Mouse (Mus musculus) bone marrow macrophage, adult 2 months (primary cell): Measurements from ENCODE around the gene Ttc24. TPM values are rescaled to one million over a fixed set of nuclear protein-coding genes. Genes with fewer than 3 reads are reported as not detected.
A peak's percentile ranks its signal among the peaks of the same experiment; 100 is the strongest.

Source experiments
- H3K27ac ChIP-seq: 2 replicates; pipeline ENCODE4 v1.5.1; 2012; ENCODE audit warnings: low read depth, low read length; ENCODE audit not compliant: insufficient read depth
- H3K4me1 ChIP-seq: 2 replicates; pipeline ENCODE4 v1.6.1; 2012; ENCODE audit warnings: low read length; ENCODE audit not compliant: control insufficient read depth, insufficient read depth
- H3K4me3 ChIP-seq: 2 replicates; pipeline ENCODE4 v1.5.1; 2012; ENCODE audit warnings: mild to moderate bottlenecking, low read length, moderate library complexity; ENCODE audit not compliant: insufficient read depth
- CTCF ChIP-seq: IDR thresholded peaks from 2 replicates; pipeline ENCODE4 v1.5.1; 2012; ENCODE audit warnings: low read depth, mild to moderate bottlenecking, low read length, moderate library complexity
- POLR2A ChIP-seq: IDR thresholded peaks from 2 replicates; pipeline ENCODE4 v1.6.1; 2012; ENCODE audit warnings: mild to moderate bottlenecking, low read depth, low read length, borderline replicate concordance
- polyA plus RNA-seq: library from polyadenylated mRNA; stranded (reverse); fragments of >200 nt; gene quantifications from 2 replicates; pipeline ENCODE4 v1.2.4, GENCODE M21; 2012; ENCODE audit not compliant: missing spikeins, insufficient read depth, insufficient read length

Ttc24 gene
- polyA plus RNA-seq, 1 experiment, result not detected

DNA sequence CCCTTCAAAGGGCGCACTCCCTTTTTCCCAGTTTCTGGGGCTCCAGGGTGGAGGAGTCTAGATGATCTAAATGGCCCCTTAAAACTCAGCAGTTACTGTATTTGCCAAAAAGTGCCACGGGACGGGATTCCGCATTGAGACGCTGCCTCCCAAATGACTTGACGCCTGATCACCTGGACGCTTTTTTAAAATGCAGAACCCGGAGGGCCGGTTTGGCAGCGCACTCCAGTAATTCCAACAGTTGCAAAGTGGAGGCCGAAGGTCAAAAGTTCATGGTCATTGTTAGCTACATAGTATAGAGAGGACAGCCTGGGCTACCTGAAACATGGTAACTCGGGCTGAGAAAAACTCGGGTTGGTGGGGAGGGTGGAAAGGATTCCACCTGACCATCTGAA lies 4.1 kb upstream of the Ttc24 start:
- no peak overlapping the region for H3K27ac ChIP-seq
- TF ChIP-seq POLR2A, result no peak
- TF ChIP-seq CTCF, result no peak
- peak overlapping the region; percentile 76 for H3K4me3 ChIP-seq
- H3K4me1 ChIP-seq, result peaks cover 12% of the 10 kb centered on the region

DNA sequence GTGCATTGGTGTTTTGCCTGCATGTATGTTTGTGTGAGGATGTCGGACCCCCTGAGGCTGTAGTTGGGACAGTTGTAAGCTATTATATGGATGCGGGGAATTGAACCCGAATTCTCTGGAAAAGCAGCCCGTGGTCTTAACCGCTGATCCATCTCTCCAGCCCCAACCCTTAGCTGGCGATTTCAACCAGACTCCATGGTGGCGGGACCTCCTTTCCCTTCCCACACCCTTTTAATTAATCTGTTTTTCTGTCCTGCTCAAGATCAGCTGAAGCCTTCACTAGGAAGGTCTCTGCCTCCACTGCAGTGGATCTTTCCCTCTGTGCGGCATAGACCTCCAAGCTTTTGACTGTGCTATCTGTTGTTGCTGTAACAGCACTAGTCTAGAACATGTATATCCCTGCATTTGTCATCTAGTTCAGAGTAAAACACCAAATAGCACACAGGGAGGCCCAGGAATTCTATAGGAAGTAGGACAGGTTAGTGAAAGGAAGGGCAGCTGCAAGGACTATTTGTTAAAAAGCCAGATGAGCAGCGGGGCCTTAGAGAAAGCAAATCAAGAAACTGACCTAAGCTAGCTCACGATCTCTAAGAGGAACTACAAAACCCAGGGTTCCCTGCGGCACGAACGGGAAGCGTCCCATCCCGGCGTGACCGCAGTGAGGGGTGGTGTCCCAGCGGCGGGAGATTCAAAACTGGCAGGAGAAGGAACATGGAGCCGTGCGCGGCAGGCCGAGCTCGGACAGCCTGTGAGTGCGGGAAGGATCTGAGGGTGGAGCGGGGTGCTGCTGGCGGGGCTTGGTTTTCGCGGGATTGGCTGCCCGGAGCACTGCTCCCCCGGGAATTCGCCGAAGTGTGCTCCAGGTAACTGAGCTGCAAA lies 3.5 kb upstream of the Ttc24 start, which contains the start of gene Iqgap3:
Gene Iqgap3 (plus strand): TSS at position 627 of the 879 bp plus-strand sequence.
- Histone ChIP-seq H3K4me3 (peak within 1 kb of the TSS; percentile 76), H3K27ac (no peak within 1 kb of the TSS), H3K4me1 (peaks cover 12% of the 10 kb centered on the region)
- TF ChIP-seq CTCF, result no peak
- no peak for TF ChIP-seq POLR2A

DNA sequence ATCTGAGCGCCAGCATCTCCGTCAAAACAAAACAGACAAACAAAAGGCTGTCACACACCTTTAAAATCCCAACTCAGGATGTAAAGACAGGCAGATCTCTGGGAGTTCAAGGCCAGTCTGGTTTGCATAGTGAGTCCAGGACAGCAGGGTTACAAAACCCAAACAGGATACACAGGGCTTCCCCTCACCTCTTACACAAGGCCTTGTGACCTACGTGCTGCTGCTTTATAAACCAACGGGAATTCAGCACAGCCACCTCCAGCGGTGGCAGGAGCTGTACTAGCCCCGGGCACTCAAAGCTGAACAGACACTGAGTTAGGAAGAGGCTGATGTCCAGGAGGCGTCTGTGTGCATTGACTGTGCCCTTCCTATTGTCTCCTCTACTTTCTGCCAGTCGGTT lies 663 bp downstream of the Ttc24 start:
- no peak overlapping the region for H3K27ac ChIP-seq
- H3K4me1 ChIP-seq, result peaks cover 5% of the 10 kb centered on the region; the same call in 1 of the 2 replicates
- TF ChIP-seq POLR2A (no peak), CTCF (no peak)

DNA sequence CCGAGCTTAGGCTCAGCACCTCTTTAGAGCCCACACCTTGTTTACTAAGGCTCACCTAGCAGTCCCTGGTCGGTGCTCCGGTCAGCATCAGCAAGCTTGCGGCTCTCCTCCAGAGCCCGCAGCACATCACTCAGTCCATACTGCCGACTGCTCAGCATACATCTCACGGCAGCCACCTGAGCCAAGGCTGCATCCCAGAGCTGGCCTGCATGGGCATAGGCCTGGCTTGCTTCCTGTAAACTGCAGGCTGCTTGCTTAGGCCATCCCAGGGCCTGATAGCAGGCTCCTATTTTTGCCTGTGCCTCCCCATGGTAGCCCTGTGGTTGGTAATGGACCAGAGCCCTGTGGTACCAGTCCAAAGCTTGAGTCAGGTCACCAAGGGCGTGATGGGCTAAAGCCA lies 3.3 kb downstream of the Ttc24 start:
- Histone ChIP-seq H3K27ac (no peak overlapping the region), H3K4me1 (0 out of 2 replicates have a peak, but pooled peaks cover 2% of the 10 kb centered on the region), H3K4me3 (no peak overlapping the region)
- TF ChIP-seq CTCF (no peak), POLR2A (no peak)

More for the DNA sequence above, 663 bp downstream of the Ttc24 start:
- H3K4me3 ChIP-seq, result no peak overlapping the region

DNA sequence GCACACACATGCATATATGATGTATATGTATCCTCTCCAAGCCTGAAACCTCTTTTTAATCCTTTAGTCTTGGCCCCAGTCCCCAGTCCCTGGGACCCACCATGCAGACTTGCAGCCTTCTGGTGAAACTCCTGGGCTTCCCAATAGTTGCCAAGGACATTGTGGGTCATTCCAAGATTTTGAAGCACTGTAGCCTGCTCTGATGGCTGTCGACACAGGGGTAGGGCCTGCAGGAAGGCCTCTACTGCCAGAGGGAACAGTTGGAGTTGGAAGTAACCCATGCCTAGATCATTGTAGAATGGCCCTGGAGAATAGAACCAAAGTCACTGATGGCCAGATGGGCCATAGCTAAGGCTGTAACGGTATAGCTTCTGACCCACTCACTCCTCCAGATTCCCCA lies 3.8 kb downstream of the Ttc24 start:
- no peak overlapping the region for H3K4me3 ChIP-seq
- TF ChIP-seq CTCF (no peak), POLR2A (no peak)
- H3K27ac ChIP-seq, result no peak overlapping the region
- 0 out of 2 replicates have a peak, but pooled peaks cover 2% of the 10 kb centered on the region for H3K4me1 ChIP-seq

DNA sequence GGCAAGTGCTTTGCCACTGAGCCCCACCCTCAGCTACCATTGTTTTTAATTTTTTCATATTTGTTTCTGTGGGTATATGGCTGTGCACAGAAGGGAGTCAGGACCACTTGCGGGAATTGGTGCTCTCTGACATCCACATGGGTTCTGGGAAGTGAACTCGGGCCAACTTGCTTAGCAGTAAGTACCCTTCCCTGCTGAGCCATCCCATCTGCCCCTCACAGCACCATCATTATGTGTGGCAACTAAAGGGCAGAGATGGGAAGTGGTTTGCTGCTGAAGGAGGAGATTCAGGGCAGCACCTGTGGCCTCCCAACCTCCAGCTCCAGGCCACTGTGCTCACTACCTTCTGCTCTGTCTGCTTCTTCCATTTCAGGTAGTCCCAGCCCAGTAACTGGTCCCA lies 4.5 kb downstream of the Ttc24 start:
- Histone ChIP-seq H3K4me1 (0 out of 2 replicates have a peak, but pooled peaks cover 2% of the 10 kb centered on the region), H3K27ac (no peak overlapping the region), H3K4me3 (no peak overlapping the region)
- TF ChIP-seq CTCF (no peak), POLR2A (no peak)

DNA sequence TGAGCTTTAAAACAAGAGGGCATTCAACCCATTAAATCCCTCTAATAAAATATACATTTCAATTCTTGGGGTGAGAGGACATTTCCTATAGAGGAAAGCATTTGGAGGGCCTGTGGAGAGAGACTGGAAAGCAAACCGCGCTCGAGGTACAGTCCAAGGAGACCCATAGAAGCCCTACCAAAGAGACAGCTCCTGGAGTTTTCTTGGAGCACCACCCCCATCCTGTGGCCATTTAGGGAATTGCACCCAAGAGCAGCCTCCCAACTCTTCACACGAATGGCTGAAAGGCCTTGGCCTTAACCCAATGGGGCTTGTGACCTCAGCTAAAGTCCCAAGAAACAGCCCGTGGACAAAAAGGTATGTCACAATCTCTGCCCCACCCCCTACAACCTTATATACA lies 6.3 kb downstream of the Ttc24 start:
- H3K27ac ChIP-seq, result no peak overlapping the region
- no peak overlapping the region for H3K4me3 ChIP-seq
- no peaks in the 10 kb centered on the region for H3K4me1 ChIP-seq
- TF ChIP-seq POLR2A, result no peak
- peak; percentile 93 for TF ChIP-seq CTCF

DNA sequence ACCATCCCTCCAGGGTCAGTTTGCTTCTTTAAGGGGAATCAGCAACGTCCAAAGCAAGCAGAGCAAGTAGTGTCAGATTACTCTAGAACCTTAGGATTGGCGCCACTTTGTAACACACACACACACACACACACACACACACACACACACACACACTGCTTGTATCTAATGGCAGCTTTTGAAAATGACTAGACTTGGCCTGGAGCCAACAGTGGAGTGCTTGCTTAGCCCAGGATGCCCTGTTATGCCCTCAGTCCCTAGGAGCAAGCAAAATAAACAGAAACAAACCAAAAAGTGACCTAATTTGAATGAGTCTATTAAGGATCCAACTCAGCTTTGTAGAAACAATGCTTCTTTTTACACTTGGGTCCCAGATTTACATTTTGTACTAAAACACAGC lies 9.7 kb downstream of the Ttc24 start:
- Histone ChIP-seq H3K4me3 (no peak overlapping the region), H3K4me1 (no peaks in the 10 kb centered on the region), H3K27ac (no peak overlapping the region)
- TF ChIP-seq CTCF (no peak), POLR2A (no peak)

DNA sequence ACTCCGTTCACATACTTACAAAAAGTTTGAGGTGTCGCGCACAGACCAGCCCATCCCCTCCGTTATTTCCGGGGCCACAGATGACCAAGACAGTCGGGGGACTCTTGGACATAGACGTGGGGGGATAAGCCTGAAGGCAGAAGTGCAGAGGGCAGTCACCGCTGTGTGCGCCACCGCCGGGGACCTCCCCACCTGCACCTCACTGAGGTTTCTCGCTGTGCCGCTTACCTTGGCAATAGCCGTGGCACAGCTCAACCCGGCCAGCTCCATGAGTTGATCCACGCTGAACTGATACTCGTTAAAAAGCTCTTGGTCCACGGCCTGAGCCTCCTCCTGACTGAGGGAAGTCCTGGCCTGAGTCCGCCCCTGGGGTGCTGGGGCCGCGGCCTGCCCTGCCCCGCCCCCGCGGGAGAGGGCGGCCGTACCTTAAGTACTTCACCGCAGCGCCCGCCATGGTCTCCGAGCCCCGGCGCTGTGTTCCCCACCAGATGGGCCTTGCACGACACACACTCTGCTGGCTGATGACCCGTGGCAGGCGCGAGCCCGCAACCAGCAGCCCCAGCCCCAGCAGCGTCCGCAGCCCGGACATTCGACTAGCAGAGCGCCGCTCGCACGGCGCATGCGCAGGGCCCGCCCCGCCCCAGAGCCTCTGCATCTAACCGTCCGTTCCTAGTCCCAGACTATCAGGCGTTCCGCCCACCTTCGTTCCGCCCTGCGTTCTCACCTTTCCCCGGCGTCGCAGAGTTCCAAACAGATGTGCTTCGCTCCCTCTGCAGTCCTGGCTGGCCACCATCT lies 20.0 kb downstream of the Ttc24 start, which contains the start of gene Naxe:
Gene Naxe (minus strand): TSS at position 594 of the 795 bp plus-strand sequence.
- Histone ChIP-seq H3K4me1 (peaks cover 6% of the 10 kb centered on the region; the same call in 1 of the 2 replicates), H3K4me3 (peak within 1 kb of the TSS; percentile 95), H3K27ac (peak within 1 kb of the TSS; percentile 53; the same call in 1 of the 2 replicates)
- TF ChIP-seq CTCF (no peak), POLR2A (no peak)
